Mouse (Mus musculus): ENCODE measurements around the gene Fan1.

DNA sequence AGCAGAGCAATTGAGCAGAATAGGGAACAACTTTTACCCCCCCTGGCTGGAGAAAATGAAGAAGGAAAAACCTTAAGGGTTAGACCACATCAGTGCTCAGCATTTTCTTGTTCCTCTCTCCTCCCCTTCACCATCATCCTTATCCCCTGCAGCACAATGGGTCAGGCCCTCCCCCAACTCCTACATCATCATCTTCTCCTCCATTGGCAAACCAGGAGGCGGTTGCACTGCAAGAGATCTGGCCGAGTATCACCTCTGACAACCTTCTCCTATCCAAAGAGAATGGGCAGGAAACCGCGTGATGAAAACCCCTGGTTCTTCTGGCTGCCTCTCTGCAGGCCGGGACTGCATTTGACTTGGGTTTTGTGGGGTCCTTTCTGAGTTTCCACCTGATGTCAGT lies 17.2 kb downstream of the Fan1 start:
- TF ChIP-seq MYOG (IDR thresholded peaks at IDR 0.05; ENCODE audit: control insufficient read depth, extremely low read depth, insufficient read length) (no peak), CTCF (IDR thresholded peaks at IDR 0.05; ENCODE audit: control insufficient read depth, insufficient read depth, insufficient read length) (no peak), USF1 (IDR thresholded peaks at IDR 0.05; ENCODE audit: low read depth) (no peak), MAX (IDR thresholded peaks at IDR 0.05) (no peak), FOSL1 (IDR thresholded peaks at IDR 0.05; ENCODE audit: insufficient read depth, low read length, poor library complexity, severe bottlenecking) (no peak)

Data from C2C12 (cell line).